Mouse (Mus musculus): ENCODE measurements at regions not wholly inside any gene's neighbourhood (a gene's known extent, or its start where the extent isn't known, plus 50 kb on each side); places are given as distances from the start of the nearest gene placed in this dataset.
A peak's percentile ranks its signal among the peaks of the same experiment; 100 is the strongest.

DNA sequence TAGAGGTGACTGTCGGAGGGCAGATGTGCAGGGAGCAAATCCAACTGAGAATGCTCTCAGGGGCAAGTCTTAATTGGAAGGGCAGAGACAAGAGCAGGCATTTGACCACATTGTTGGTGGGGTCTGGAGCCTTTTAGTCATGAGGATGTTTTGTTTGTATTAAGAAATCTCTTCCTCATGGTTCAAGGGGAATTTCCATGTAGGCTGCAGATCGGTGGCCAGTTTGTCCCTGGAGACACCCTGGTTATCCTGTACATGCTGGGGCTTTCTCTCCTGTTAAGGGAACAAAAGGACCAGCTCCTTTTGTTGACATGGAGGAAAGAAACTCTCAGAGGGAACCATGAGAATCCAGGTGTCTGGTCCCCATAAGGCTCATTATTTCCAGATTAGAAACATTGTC lies 174.4 kb downstream of the Rab11fip4 start:
- no peak for DNase-seq (ENCODE audit: low read depth, low spot score)

DNA sequence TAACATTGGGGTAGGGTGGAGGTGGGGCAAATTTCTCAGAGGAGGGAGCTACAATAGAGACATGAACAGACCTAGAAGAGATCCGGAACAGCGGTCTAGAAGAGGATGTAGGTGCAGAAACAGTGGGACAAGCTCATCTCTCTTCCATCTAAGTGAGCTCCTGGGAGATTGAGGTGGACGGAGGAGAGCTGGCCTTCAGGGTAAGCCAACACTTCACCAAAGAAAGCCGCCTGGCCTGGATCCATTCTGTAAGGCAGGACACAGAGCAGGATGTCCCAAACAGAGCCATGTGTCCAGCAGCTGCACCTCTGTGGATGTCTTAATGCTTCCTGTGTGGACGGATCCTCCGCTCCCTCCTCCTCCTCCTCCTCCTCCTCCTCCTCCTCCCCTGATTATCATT lies 173.0 kb downstream of the Rab11fip4 start:
- no peak for DNase-seq (ENCODE audit: low read depth, low spot score)

DNA sequence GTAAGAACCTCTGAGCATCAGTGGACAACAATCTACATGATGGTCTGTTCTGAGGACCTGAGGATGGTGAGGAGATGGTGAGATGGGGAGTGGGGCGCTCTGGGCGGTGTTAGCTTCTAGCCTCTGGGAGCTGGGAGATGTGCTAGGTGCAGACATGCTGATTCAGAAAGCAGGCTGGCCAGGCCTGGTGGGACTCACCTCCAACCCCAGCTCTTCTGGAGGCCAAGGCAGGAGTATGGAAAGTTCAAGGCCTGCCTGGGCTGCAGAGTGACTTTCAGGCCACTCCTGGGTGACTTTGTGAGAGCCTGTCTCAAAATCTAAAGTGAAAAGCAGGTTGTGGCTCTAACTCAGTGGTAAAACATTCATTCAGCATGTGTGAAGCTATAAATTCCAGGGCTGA lies 171.6 kb downstream of the Rab11fip4 start:
- no peak for DNase-seq (ENCODE audit: low read depth, low spot score)

DNA sequence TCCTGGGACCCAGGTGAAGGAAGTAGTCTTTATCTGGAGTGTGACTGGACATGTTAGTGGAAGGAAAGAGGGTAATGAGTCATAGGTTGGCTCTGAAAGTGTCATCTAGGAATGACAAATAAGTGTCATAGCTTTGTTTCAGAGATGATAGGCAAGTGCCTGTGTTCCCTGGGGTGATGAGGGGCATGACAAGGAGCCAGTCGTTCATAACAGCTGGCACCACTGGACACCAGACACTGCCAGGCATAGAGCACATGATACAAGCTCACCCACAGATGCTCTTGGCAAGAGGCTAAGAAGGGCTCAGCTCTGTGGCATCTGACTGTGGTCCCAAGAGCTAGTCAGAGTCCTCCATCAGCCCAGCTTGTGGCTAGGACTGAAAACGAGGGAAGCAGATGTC lies 171.0 kb downstream of the Rab11fip4 start:
- DNase-seq (ENCODE audit: low read depth, low spot score): no peak

DNA sequence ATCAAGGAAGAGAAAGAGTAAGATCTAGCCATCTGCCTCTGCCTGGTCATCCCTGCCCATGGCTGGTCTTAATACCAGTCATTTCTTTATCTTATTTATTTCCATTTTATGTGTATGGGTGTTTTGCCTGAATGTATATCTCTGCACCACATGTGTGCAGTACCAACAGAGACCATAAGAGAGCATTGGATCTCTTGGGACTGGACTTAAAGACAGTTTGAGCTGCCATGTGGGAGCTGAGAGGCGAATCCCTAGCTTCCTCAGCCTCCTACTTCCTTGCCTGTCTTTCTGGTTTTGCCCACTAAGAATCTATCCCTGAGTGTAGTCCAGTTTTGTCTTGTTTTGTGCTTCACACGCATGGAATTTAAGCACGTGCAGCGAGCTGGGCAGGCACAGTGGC lies 169.5 kb downstream of the Rab11fip4 start:
- no peak for DNase-seq (ENCODE audit: low read depth, low spot score)

DNA sequence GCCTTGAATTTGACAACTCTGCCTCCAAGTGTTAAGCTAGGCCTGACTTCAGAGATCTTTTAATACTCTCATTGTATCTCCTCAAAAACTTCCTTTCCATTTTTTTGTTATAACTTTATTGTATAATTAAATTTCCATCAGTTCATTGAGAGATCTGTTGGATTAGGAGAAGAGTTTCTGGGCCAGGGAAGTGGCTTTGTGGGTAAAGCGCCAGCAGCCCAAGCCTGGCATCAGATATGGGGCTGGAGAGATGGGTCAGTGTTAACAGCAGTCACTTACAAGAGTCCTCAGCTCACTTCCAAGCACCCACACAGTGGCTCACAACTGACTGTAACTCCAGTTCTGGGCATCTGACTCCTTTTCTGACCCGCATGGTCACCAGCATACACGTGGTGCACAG lies 167.3 kb downstream of the Rab11fip4 start:
- no peak for DNase-seq (ENCODE audit: low read depth, low spot score)

DNA sequence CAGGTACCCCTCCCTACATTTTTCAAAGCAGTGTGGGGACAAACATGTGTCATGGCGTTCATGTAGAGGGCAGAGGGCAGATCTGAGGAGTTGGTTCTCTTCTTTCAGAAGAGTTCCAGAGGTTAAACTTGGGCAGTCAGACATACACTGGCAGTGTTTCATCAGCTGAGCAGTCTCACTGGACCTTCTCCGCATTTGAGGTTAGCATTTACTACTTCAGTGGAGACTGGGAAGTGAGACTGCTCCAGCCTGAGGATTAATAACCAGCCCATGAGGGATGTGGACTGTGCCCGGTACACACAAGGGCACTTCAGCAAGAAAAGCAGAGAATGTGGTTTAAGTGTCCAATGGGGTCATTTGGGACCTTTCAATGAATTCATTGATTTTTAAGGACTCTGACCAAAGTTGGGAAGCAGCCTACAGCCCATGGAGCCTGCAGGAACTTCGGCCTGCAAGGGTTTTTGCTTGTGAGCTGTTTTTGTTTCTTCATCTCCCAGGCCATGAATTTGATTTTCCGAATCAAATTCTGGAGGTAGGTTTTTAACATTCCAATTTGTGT lies 166.6 kb downstream of the Rab11fip4 start:
- DNase-seq (ENCODE audit: low read depth, low spot score): no peak

DNA sequence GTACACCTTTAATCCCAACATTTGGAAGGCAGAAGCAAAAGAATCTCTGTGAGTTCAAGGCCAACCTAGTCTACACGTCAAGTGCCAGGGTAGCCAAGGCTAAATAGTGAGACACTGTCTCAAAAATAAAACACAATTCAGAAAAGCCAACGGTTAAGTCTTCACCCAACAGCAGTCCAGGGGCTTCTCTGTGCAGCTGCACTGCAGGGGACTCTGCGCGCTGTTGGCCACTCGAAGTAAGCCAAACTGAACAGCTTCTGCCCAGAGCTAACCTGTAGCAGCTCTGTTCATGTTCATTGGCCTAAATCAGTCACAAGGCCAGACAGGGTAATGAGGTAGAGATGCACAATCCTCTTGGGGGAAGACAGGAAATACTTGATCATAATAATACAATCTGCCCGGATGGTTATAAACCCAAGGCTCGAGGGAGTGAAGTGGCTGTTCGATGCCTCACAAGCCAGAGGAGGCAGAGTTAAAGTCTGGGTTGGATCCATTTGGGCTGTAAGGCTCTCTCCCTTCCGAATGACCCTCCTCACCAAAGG lies 165.4 kb downstream of the Rab11fip4 start:
- no peak for DNase-seq (ENCODE audit: low read depth, low spot score)

DNA sequence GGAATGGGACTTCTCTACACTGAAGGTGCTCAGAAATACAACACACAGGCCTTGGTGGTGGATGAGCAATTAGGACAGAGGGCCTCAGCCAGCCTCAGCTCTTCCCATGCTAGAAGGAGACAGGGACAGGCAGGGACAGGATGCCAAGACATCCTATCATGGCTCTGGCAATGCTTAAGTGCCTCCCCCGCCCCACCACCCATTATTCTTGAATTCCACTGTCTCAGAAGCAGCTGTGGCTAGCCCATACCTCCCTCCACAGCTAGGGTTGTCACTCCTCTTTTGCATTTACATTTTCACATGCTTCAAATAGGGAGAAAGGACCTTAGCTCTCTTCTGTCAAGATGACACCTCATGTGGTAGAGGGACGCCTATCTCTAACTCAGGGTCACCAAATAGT lies 162.5 kb downstream of the Rab11fip4 start:
- DNase-seq (ENCODE audit: low read depth, low spot score): no peak

DNA sequence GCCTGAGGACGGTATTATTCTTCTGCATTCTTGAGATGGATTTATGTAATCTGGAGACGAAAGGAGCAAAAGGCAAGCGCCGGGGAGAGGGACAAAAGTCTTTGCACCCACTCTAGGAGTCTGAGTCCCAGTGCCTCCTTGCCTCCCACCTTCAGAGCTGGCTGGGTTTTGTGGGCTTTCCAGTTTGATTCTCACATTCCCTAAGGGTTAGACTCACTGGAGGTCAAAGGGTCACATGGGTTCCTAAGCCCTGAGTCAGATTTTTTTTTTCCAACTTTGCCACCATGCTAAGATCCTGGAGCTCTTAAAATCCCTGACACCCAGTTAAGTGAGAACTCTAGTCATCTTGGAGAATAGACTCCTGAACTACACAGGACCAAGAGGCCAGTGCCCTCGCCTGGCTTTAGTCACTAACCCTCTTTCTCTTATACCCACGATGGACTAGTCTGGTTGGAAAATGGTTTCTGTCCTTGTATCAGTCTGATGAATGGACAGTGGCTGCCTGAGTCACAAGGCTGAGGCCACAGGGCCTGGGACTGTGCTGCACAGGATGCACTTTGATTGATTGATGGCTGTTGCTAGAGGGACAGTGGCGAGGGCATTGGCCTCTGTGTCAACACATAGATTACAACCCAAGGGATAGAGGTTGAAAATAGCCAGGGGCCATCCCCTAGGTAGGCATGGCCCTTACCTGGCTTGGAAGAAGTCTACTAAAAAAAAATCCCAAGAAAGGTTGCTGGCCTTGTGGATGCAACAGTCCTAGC lies 161.9 kb downstream of the Rab11fip4 start:
- no peak for DNase-seq (ENCODE audit: low read depth, low spot score)

DNA sequence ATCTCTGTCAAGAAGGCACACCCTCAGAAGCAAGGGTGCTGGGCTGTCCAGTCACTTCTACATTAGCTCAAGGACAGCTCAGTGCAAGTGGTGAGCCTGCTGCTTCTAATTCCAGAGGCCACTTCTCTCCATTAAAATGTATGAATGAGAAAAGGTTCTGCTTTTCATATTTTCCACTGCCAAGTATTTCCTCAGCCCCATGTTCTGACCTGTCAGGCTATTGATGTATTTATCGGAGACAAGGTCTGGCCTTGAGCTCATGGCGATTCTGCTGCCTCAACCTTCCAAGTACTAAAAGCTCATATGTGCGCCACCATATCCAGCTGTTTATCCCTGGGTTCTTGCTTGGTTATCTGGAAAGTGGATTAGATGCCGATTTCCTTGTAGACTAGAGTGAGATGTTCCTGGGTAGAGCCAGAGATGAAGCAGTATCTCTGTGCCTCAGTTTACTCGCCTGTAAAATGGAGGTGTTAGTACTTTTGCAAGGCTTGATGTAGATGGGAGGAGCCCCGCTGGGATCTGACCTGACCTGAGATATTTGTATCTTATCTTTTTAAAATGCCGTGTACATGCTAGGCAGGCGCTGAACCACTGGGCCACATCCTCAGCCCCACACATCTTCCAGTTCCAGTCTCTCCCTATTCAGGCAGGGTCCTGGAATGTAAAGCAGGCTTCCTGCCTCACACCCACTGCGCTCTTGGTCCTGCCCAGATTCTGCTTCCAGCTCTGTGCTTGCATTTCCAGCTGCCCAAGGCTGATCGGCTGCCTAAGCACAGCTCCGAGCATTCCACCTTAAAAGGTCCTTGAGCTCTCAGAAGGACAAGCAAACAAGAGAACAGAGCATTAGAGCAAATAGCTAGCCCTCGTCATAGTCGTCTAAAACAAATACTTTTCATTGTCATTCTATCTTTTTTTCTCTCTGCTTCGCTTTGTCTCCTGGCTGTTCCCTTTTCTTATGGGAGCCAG lies 161.0 kb downstream of the Rab11fip4 start:
- no peak for DNase-seq (ENCODE audit: low read depth, low spot score)

DNA sequence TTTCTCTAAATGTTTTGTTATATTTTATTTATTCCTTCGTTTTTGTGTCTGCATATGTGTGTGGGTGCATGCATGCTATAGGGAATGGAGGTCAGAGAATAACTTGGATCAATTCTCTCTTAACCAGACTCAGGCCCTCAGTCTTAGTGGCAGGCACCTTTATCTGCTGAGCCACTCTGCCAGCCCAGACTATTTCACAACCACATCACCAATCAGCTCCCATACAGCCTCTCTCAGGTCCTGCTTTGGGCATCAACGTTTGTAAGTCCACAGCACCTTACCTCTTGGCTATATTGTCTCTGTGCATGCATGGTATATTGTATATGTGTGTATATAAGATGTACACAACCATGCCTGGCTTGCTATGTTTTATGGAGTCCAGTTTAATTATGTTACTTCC lies 159.9 kb downstream of the Rab11fip4 start:
- no peak for DNase-seq (ENCODE audit: low read depth, low spot score)

DNA sequence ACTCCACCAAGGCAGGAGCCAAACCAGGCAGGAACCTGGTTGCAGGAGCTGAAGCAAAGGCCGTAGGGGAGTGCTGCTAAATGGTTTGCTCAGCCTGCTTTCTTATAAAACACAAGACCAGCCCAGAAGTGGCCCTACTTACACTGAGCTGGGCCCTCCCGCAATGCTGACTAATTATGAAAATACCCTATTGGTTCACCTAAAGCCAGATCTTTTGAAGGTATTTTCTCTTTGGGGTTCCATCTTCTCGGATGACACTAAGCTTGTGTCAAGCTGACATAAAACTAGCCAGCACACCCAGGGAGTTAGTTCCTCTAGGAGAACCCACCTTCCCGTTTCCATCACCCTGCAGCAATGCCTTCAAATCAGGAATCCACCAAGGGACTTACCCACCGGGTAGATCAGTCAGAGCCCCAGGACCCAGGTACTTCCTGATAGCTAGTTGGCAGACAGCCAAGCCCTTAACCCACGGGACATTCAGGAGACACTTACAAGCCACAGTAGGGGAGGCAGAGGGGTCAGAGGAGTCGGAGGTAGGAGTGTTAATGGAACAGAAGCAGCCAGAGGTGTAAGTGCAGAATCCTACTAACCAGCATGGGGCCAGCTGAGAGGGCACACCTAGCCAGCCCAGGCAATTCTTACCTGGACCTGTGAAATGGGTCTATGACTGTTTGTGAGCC lies 158.9 kb downstream of the Rab11fip4 start:
- no peak for DNase-seq (ENCODE audit: low read depth, low spot score)

DNA sequence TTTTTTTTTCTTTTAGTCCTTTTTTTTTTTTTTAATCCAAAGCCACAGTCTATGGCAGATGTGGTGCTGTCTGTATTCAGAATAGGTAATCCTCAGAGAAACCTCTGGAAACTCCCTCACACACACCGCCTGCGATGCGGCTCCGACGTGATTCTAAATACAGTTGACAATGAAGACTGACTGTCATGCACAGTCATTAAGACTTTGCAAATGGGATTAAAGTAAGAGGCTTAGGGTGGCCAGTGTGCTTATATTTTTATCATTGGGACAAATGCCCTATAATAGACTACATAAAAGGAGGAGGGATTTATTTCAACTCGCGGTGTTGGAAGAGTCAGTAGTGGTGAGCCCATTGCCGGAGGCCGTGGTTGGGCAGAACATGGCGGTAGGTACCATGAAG lies 158.1 kb downstream of the Rab11fip4 start:
- DNase-seq (ENCODE audit: low read depth, low spot score): peak; percentile 63

DNA sequence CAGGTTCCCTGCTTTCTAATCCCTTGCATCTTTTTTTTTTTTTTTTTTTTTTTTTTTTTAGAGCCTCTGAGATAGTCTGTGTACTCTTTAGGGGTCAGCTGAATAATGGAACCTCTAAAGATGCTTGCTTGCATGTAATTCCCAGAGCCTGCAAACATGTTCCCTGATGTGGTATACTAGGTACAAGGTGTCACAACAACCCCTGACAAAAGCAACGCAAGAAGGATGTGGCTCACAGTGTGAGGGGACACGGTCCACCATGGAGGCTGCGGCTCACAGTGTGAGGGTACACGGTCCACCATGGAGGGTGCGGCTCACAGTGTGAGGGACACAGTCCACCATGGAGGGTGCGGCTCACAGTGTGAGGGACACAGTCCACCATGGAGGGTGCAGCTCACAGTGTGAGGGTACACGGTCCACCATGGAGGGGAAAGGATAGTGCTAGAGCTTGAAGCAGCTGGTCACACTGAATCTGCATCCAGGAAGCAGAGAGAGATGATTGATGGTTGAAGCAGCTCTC lies 157.7 kb downstream of the Rab11fip4 start:
- DNase-seq (ENCODE audit: low read depth, low spot score): no peak

DNA sequence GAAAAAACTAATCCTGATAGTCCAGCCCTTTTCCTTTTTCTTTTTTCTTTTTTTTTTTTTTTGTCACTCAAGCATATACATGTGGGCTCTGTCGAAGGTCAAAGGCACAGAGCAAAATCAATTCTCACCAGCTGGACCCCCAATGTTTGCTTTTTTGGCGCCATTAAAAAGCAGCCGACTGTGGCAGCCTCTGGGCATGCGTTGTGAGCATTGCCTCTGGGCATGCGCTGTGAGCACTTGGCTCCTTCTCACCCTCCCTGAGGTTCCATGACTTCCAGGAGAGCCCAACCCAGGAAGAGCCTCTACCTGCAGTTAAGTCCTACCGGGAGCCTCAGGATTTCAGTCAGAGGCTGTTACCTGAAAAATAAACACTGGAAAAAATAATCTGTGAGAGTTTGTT lies 156.8 kb downstream of the Rab11fip4 start:
- DNase-seq (ENCODE audit: low read depth, low spot score): no peak
